Mouse (Mus musculus) heart, postnatal 14 days (tissue): ENCODE data around the gene Tdrd5. TPM values are rescaled to one million over a fixed set of nuclear protein-coding genes. Genes with fewer than 3 reads are reported as not detected.

Source experiments
- DNase-seq, 2 experiments: peaks; one replicate each; pipeline ENCODE4 v3.0.0; 2021 to 2022
- intact Hi-C: fragments of 180-260 bp; cut with DNase I; formaldehyde crosslinking; loops from one replicate; pipeline ENCODE4 v1.15.1; 2025
- total RNA-seq, 2 experiments: library from RNA; stranded (reverse); gene quantifications; 2 replicates each; pipeline ENCODE4 v1.2.3; 2021

Gene Tdrd5
- total RNA-seq, 2 experiments from 2014 or later: 1.9 TPM; not detected in 1

- intact Hi-C loops: no loop called here
- DNase-seq: no peak
Observed at GRCm38 (mm10) chr1:156211809-156212317, 91.6 kb downstream of the Tdrd5 start.

Other genes with a start within 250 kb of the Tdrd5 start
- gene Fam163a, start 98.6 kb downstream of the Tdrd5 start, total RNA-seq: under 1 TPM; 0.07 to 0.19 TPM
- gene Nphs2, start 7.1 kb upstream of the Tdrd5 start, total RNA-seq: under 1 TPM; 0.10 to 0.32 TPM
- gene Gm2000, start 62.4 kb upstream of the Tdrd5 start, total RNA-seq: 100 to 1,000 TPM; 387 to 449 TPM
- under 1 TPM in 1 of 2 experiments, not detected in 1; 0.61 TPM for gene Axdnd1, start 117.5 kb upstream of the Tdrd5 start, total RNA-seq
- 10 to 100 TPM; 15.1 to 17.1 TPM for gene Soat1, start 170.7 kb upstream of the Tdrd5 start, total RNA-seq
- 10 to 100 TPM; 39.9 to 45.6 TPM for gene Gm10031, start 220.3 kb upstream of the Tdrd5 start, total RNA-seq